Mouse (Mus musculus) kidney, adult 18-20 months (tissue): ENCODE measurements at regions not wholly inside any gene's neighbourhood (a gene's known extent, or its start where the extent isn't known, plus 50 kb on each side); places are given as distances from the start of the nearest gene placed in this dataset.
A peak's percentile ranks its signal among the peaks of the same experiment; 100 is the strongest.

Experiments
- DNase-seq: peaks from one replicate; pipeline ENCODE4 v3.0.0; 2021

DNA sequence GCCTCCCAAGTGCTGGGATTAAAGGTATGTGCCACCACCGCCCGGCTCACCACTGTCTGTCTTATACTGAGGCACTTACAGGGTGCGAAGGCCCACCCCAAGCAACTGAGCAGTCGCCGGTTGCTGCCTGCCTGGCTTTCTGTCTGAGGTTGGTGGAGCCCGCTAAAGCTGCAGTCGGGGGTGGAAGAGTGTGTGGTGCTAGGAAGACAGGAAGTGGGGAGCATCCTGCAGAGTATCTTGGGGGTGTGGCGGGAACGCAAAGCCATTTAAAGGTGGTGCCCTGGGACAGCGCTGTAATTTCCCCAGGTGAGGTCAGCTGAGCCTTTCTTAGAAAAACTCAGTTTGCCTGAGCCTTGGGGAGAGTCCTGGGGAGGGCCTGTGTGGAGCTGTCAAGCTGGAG, 89.3 kb downstream of the Gadd45g start:
- no peak for DNase-seq

GRCm38 (mm10) chr13:51936441-51936840, 90.0 kb downstream of the Gadd45g start:
- DNase-seq: no peak

DNA sequence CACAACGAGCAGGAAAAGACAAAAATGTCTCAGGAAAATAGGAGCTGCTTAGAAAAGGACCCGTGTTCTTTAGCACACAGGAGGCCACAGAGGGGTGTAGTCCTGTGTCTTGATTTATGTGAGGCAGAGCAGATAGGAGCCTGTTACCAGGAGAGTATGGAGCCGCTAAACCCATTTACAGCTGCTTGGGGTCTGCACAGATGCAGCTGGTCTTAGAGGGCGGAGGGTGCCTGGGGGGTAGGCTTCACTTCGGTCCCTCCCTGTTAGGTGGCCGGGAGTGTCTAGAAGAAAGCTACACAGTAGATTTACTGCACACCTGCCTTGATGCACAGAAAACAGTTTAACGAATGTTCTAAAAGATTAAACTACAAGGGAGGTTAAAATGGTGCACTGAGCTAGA, 91.4 kb downstream of the Gadd45g start:
- DNase-seq: no peak

DNA sequence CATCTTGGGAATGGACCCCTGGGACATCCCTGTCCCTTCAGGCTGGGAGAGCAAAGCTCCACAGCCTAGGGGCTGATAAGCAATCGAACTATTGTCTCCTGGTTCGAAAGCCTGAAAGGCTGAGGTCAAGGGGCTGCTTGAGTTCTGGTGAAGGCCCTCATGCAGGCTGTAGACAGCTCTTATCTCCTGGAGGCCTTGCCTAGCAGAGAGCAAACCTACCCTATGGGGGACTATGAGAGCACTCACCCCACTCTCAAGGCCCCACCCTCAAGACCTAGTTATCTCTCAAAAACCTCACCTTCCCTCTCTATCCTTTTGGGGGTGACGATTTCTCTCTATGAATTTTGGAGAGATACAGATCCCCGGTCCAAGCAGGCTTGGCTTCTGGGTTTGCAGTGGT, 92.8 kb downstream of the Gadd45g start:
- no peak for DNase-seq

GRCm38 (mm10) chr13:51939715-51940114, 93.2 kb downstream of the Gadd45g start:
- DNase-seq: no peak

GRCm38 (mm10) chr13:51946171-51946570, 99.7 kb downstream of the Gadd45g start:
- no peak for DNase-seq

DNA sequence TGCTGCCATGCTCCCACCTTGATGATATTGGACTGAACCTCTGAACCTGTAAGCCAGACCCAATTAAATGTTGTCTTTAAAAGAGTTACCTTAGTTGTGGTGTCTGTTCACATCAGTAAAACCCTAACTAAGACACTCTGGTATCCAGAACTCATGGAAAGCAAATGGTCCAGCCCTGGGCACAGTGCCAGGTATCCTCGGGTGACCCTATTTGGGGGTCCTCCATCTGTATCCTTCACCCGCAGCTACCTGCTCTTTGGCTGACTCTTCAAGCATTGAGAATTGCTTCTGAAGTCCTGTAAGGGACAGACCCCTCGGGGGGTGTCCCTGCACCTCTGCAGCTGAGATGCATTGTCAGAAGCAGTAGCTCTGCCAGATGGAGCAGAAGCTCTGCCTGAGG, 102.4 kb downstream of the Gadd45g start:
- DNase-seq: no peak

DNA sequence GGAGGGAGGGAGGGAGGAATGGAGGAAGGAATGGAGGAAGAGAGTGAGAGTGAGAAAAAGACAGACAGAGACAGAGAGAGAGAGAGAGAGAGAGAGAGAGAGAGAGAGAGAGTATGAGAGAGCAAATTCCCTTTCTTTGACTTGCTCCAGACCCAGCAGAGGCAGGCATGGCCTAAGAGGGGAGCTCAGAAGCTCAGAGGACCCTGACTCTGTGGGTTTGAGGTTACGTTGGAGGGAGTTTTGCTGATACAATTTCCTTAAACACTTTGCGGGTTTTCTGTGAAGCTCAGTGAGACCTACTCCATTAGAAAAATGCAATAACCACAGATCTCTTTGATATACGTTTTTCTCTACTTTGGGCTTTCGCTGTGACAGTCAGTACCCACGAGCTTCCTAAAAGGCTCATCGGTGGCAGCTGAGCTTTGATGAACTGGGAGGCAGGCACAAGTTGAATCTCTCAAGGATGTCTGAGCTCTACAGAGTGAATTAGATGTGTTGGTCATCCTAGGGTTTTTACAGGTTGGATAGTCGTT, 105.1 kb downstream of the Gadd45g start:
- no peak for DNase-seq

GRCm38 (mm10) chr13:51953084-51953483, 106.6 kb downstream of the Gadd45g start:
- DNase-seq: no peak

DNA sequence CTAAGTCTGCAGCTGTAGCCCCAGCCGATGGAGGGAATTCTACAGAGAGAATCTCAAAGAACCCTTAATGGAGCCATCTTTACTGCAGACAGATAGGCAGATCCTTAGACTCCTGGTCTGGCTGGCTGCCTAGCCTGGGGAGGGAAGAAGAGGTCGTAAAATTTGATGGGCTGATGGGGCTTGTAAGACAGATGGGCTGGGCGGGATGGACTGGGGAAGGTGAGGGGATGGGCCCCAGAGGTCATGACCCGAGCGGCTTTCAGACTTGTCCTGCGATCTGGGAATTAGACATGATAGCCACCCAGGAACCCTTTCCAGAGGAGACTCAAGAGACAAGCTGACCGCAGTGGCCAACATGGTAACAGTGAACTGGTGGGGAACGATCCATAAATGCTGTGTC, 107.1 kb downstream of the Gadd45g start:
- DNase-seq: no peak

GRCm38 (mm10) chr13:51957101-51957500, 110.6 kb downstream of the Gadd45g start:
- no peak for DNase-seq

- no peak for DNase-seq
Measured at GRCm38 (mm10) chr13:51959591-51959990, 113.1 kb downstream of the Gadd45g start.

- no peak for DNase-seq
Measured at GRCm38 (mm10) chr13:51960262-51960661, 113.8 kb downstream of the Gadd45g start.

GRCm38 (mm10) chr13:51962191-51962611, 115.7 kb downstream of the Gadd45g start:
- DNase-seq: no peak

GRCm38 (mm10) chr13:51962676-51963075, 116.2 kb downstream of the Gadd45g start:
- DNase-seq: no peak

DNA sequence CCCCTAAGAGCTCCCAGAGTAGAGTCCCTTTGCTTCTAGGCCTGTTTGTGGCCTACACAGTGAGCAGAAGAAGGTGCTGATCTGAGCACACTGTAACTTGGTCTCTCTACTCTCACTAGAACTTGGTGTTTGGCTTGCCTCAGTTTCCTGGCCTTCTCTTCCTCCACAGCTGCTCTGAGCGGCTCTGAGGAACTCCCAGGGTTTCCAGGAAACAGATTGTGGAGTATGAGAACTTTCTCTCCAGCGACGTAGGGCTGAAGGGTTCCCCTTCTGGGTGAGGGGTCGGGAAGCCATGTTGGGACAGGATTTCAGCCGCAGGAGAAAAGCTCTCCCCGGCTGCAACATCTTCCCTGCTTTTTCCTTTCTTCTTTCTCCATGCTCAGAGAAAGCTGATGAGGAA, 117.5 kb downstream of the Gadd45g start:
- no peak for DNase-seq

- no peak for DNase-seq
Measured at GRCm38 (mm10) chr13:51964416-51964815, 117.9 kb downstream of the Gadd45g start.

DNA sequence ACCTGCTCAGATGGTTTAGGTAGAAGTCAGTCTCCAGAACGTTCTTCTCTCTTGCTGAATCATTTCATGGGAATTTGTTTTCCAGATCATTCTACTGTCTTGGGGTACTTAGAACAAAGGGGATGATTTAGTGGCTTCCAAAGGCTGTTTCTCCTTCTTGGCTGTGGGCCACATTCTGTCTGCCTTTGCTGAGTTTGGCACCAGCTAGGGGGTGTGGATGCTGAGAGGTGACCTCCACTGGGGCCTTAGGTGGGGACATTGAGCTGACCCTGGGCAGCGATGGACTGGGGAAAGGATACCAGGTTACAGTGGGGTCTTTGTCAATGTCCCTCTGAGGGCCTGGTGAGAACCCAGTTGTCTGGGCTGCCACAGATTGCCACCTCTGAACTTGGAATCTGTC, 118.4 kb downstream of the Gadd45g start:
- no peak for DNase-seq

DNA sequence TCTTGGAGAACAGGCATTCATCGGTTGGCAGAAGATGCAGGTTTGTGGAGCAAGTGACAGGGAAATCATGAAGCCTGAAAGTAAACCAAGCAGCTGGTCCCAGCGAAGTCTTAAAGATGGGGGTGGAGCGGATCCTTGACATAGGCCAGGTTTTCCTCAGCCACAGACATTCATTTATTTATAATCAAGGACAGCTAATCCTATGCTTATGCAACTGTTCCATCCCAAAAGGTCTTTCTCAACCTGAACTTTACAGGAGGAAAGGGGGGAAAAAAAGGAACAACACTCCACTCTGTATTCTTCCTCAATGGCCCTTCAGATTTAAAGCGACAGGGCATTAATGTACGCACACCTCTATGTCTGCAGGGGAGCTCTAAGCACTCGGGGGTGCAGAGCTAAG, 121.6 kb downstream of the Gadd45g start:
- DNase-seq: no peak

DNA sequence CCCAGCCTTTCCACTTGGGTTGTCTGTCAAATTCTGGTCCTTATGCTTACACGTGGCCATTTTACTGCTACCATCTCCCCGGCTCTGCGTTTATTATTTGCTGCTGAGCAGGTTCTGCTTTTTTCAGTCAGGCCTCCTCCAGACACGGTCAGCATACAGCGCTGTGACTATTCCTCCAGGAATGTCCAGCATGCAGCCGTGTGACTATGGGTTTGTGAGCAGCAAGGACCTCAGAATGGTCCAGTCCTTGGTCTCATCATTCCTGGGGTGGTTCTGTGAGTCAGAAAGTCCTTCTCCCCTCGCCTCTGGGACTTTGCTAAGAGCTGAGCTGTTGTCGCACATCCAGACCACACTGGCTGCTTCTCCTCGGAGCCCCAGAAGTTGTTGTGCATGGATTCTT, 122.3 kb downstream of the Gadd45g start:
- DNase-seq: no peak

DNA sequence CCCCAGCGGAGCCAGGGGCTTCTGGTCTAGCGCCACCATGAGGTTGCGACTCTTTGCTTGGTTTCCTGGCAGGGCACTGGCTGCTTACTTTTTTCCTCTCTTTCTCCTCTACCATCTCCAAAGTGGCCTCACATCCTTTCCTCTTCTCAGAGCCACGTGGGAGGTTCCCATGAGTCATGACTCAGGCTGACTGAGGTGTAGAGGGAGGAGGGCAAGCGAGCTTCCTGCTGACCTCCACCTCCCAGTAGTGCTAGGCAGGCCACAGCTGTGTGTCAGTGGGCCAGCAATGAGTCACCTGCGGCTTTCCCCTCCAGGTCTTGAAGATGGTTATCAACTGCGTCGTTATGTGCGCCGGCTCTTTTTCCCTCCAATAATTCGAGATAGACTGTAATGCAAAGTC, 123.6 kb downstream of the Gadd45g start:
- DNase-seq: no peak

GRCm38 (mm10) chr13:51972656-51973310, 126.3 kb downstream of the Gadd45g start:
- no peak for DNase-seq

DNA sequence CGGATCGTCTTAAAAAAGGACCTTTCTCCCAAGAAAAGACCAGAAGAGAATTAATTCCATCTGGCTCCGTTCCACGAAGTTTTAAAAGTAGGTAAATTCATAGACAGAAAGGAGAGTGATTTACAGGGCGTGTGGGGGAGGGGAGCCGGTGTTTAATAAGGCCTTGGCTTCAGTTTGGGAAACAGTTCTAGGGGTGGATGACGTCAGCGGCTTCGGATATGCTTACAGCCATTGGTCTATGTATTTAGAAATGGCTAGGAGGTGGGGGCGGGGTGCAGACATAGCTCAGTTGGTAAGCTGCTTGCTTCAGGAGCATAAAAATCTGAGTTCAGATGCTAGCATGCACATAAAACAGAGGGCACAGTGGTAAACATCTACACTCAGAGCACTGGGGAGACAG, 127.0 kb downstream of the Gadd45g start:
- DNase-seq: no peak

DNA sequence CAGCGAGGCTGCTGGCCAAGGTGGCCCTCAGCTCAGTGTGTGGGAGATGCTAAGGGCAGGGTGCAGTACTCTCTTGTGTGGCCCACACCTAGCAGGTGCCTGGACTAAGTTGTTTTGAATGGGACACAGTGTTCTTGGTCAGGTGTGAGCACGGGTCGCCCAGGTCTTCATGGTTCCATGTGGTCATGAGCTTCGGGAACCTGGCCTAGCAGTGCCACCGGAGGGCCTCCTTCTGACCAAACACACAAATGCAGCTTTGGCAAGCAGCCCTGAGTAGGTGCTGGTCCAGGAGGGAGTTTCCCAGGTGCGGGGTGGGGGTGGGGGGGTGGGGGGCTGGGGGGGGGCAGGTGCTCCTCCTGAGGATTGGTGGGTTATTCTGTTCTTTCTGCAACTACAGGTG, 127.6 kb downstream of the Gadd45g start:
- peak; percentile 28 for DNase-seq

DNA sequence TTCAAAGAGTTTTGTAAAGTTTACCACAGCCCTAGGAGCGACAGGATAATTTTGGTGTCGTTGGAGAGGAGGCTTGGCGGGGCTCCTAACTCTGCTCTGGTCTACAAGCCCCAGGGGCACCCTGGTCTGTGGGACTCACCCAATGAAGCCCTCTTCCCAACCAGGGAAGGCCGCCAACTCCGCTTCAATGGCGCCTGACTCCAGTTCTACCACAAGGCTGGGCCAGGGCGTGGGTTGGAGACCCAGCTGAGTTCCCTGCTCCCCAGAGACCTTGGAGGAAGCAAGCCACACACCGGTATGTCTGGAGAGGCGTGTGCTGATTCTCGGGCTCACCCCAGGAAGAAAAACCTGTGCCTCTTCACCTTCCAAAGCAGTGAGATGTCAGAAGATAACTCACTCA, 128.9 kb downstream of the Gadd45g start:
- DNase-seq: no peak
